Mouse (Mus musculus) gastrocnemius, postnatal 36 days (tissue): ENCODE data around the gene Grb14. TPM values are rescaled to one million over a fixed set of nuclear protein-coding genes. Genes with fewer than 3 reads are reported as not detected.

Experiments
- DNase-seq, 2 experiments: peaks; one replicate each; pipeline ENCODE4 v3.0.0; 2022
- intact Hi-C: fragments of 180-260 bp; cut with DNase I; formaldehyde crosslinking; loops from one replicate; pipeline ENCODE4 v1.15.1; 2025
- long read RNA-seq, 2 experiments: library from polyadenylated mRNA; stranded (forward); transcript quantifications; one replicate each; pipeline ENCODE4 v2.0.0; 2021
- total RNA-seq, 2 experiments: library from RNA; stranded (reverse); gene quantifications; 2 replicates each; pipeline ENCODE4 v1.2.3; 2021

Grb14 gene
- 10 to 100 TPM; 14.5 to 23.0 TPM for total RNA-seq
- long read RNA-seq, experiment 1, partial matches to known transcripts: 3 of 31 reads
- long read RNA-seq, experiment 1, other reads (novel, unspliced or antisense): 25 of 31 reads
- long read RNA-seq, experiment 2, partial matches to known transcripts: 2 of 21 reads
- long read RNA-seq, experiment 2, other reads (novel, unspliced or antisense): 16 of 21 reads

GRCm38 (mm10) chr2:65024887-65025286 is at the start of gene Grb14:
Grb14 (minus strand) TSS chr2:65024987.
- intact Hi-C loops: loop anchor here (5.0 to 10.0 kb wide), 2 partner anchors 97 to 310 kb away; no protein-coding TSS in a partner anchor
- DNase-seq: no peak

GRCm38 (mm10) chr2:65072205-65072604 is 47.4 kb upstream of the Grb14 start:
- no peak for DNase-seq
- intact Hi-C loops: no loop called here

- no peak for DNase-seq
- intact Hi-C loops: no loop called here
Measured at GRCm38 (mm10) chr2:65053764-65054163, 29.0 kb upstream of the Grb14 start.

- DNase-seq: no peak
- intact Hi-C loops: no loop called here
Measured at GRCm38 (mm10) chr2:65052191-65053012, 27.6 kb upstream of the Grb14 start.

- no peak for DNase-seq
- intact Hi-C loops: no loop called here
Measured at GRCm38 (mm10) chr2:65050776-65051175, 26.0 kb upstream of the Grb14 start.

GRCm38 (mm10) chr2:65048234-65049017 is 23.6 kb upstream of the Grb14 start:
- intact Hi-C loops: no loop called here
- no peak for DNase-seq

- DNase-seq: no peak
- intact Hi-C loops: no loop called here
Measured at GRCm38 (mm10) chr2:65038164-65038563, 13.4 kb upstream of the Grb14 start.

- intact Hi-C loops: no loop called here
- DNase-seq: no peak
Measured at GRCm38 (mm10) chr2:65037546-65037945, 12.8 kb upstream of the Grb14 start.

GRCm38 (mm10) chr2:65022363-65023240 is 2.2 kb downstream of the Grb14 start:
- DNase-seq: peak; percentile 30 to 40
- intact Hi-C loops: loop anchor here (5.0 to 10.0 kb wide), 2 partner anchors 100 to 312 kb away; no protein-coding TSS in a partner anchor

GRCm38 (mm10) chr2:65021691-65022362 is 3.0 kb downstream of the Grb14 start:
- intact Hi-C loops: loop anchor here (5.0 to 10.0 kb wide), 2 partner anchors 100 to 313 kb away; no protein-coding TSS in a partner anchor
- DNase-seq: no peak

GRCm38 (mm10) chr2:65017375-65017774 is 7.4 kb downstream of the Grb14 start:
- intact Hi-C loops: no loop called here
- DNase-seq: no peak

GRCm38 (mm10) chr2:65014552-65014951 is 10.2 kb downstream of the Grb14 start:
- DNase-seq: no peak
- intact Hi-C loops: no loop called here

GRCm38 (mm10) chr2:65010105-65010504 is 14.7 kb downstream of the Grb14 start:
- intact Hi-C loops: no loop called here
- no peak for DNase-seq

GRCm38 (mm10) chr2:65007396-65007795 is 17.4 kb downstream of the Grb14 start:
- intact Hi-C loops: no loop called here

GRCm38 (mm10) chr2:65005044-65005443 is 19.7 kb downstream of the Grb14 start:
- no peak for DNase-seq
- intact Hi-C loops: no loop called here

More at GRCm38 (mm10) chr2:65007396-65007795, 17.4 kb downstream of the Grb14 start:
- no peak for DNase-seq

GRCm38 (mm10) chr2:65003433-65003832 is 21.4 kb downstream of the Grb14 start:
- intact Hi-C loops: loop anchor here (2.0 kb wide), 1 partner anchor 37 kb away; no protein-coding TSS in a partner anchor
- DNase-seq: no peak

GRCm38 (mm10) chr2:65002631-65003030 is 22.2 kb downstream of the Grb14 start:
- DNase-seq: no peak
- intact Hi-C loops: loop anchor here (2.0 kb wide), 1 partner anchor 36 kb away; no protein-coding TSS in a partner anchor

- intact Hi-C loops: no loop called here
- no peak for DNase-seq
Measured at GRCm38 (mm10) chr2:64995048-64995447, 29.7 kb downstream of the Grb14 start.
